Mouse (Mus musculus) central nervous system, embryonic 14 days (tissue): Measurements from ENCODE around the gene Igf2bp3. TPM values are rescaled to one million over a fixed set of nuclear protein-coding genes. Genes with fewer than 3 reads are reported as not detected.

ENCODE experiments used
- polyA plus RNA-seq: library from polyadenylated mRNA; depleted of rRNA; stranded (reverse); fragments of >200 nt; gene quantifications from 2 replicates; pipeline ENCODE4 v1.2.3, GENCODE M21; 2012; rRNA removed

Gene Igf2bp3
- 25.8 and 27.6 TPM in 2 replicates for polyA plus RNA-seq

GRCm38 (mm10) chr6:49214928-49215747 is at the start of gene Igf2bp3:
Gene Igf2bp3 (minus strand): TSS chr6:49214957.

GRCm38 (mm10) chr6:49263847-49264243 is 49.1 kb upstream of the Igf2bp3 start, which contains the start of gene Tra2a:
Gene Tra2a (minus strand): TSS chr6:49264033.

GRCm38 (mm10) chr6:49073304-49074116 is 141.2 kb downstream of the Igf2bp3 start, which contains the start of gene Malsu1:
Gene Malsu1 (plus strand): TSS chr6:49073795.

GRCm38 (mm10) chr6:49036275-49037267 is 178.2 kb downstream of the Igf2bp3 start, which contains the start of gene Gpnmb:
Gene Gpnmb (plus strand): TSS chr6:49036546.

Other genes starting within 250 kb of the Igf2bp3 start
- gene Doxl2, start 240.0 kb downstream of the Igf2bp3 start, polyA plus RNA-seq: not detected in 2 replicates
- not detected in 2 replicates for gene Svs1, start 228.1 kb downstream of the Igf2bp3 start, polyA plus RNA-seq
- gene Gpnmb, start 178.4 kb downstream of the Igf2bp3 start, polyA plus RNA-seq: 2.1 and 2.5 TPM in 2 replicates
- gene Malsu1, start 141.2 kb downstream of the Igf2bp3 start, polyA plus RNA-seq: 27.8 and 28.7 TPM in 2 replicates
- 233 and 273 TPM in 2 replicates for gene Tra2a, start 49.1 kb upstream of the Igf2bp3 start, polyA plus RNA-seq
- gene Ccdc126, start 104.3 kb upstream of the Igf2bp3 start, polyA plus RNA-seq: 5.4 and 5.5 TPM in 2 replicates
- gene Fam221a, start 152.8 kb upstream of the Igf2bp3 start, polyA plus RNA-seq: 7.2 and 8.8 TPM in 2 replicates
- 0.06 and 0.14 TPM in 2 replicates for gene Stk31, start 180.6 kb upstream of the Igf2bp3 start, polyA plus RNA-seq